Mouse (Mus musculus) hindbrain, embryonic 16.5 days (tissue): ENCODE results near the gene Polr2c. TPM values are rescaled to one million over a fixed set of nuclear protein-coding genes. Genes with fewer than 3 reads are reported as not detected.

ENCODE experiments used
- ATAC-seq: fragments of 200-750 bp; cut with Nextera tagmentation; 2 replicates; pipeline ENCODE4 v1.8.0; 2017; ENCODE audit warnings: moderate TSS enrichment, moderate library complexity
- H3K27ac ChIP-seq: fragments of 300-500 bp; sonication (generic); 2 replicates; pipeline ENCODE4 v1.5.1; 2014; ENCODE audit warnings: low read depth, mild to moderate bottlenecking, control low read depth, low read length, moderate library complexity
- H3K27me3 ChIP-seq: fragments of 300-500 bp; sonication (generic); replicated peaks from 2 replicates; pipeline ENCODE4 v1.6.1; 2014; ENCODE audit warnings: low read length; ENCODE audit not compliant: control insufficient read depth, insufficient read depth
- H3K36me3 ChIP-seq: fragments of 300-500 bp; sonication (generic); 2 replicates; pipeline ENCODE4 v1.6.1; 2014; ENCODE audit warnings: mild to moderate bottlenecking, low read length, moderate library complexity, mixed read lengths; ENCODE audit not compliant: control insufficient read depth, insufficient read depth
- H3K4me1 ChIP-seq: fragments of 300-500 bp; sonication (generic); 2 replicates; pipeline ENCODE4 v1.6.1; 2014; ENCODE audit warnings: low read depth, low read length; ENCODE audit not compliant: control insufficient read depth, insufficient read depth
- H3K4me2 ChIP-seq: fragments of 300-500 bp; sonication (generic); 2 replicates; pipeline ENCODE4 v1.6.1; 2014; ENCODE audit warnings: mild to moderate bottlenecking, low read length, control low read depth, moderate library complexity
- H3K4me3 ChIP-seq: fragments of 300-500 bp; sonication (generic); 2 replicates; pipeline ENCODE4 v1.5.1; 2014; ENCODE audit warnings: mild to moderate bottlenecking, low read length, control low read depth, moderate library complexity
- H3K9ac ChIP-seq: fragments of 300-500 bp; sonication (generic); 2 replicates; pipeline ENCODE4 v1.6.1; 2014; ENCODE audit warnings: low read depth, mild to moderate bottlenecking, control low read depth, low read length, moderate library complexity
- H3K9me3 ChIP-seq: fragments of 300-500 bp; sonication (generic); 2 replicates; pipeline ENCODE4 v1.6.1; 2014; ENCODE audit warnings: mild to moderate bottlenecking, low read length, moderate library complexity; ENCODE audit not compliant: control insufficient read depth
- WGBS: fragments of 180-500 bp; shearing (Covaris S2); extraction: QIAGEN DNeasy Blood & Tissue Kit; methylation state at CpG from one replicate; pipeline ENCODE4 v1.1.7; 2014; 5-methylcytosine and 5-hydroxymethylcytosine counted together
- polyA plus RNA-seq: library from polyadenylated mRNA; unstranded; fragments of >200 nt; fragmentation: Nextera tagmentation; extraction: Ambion mirVana; gene quantifications from 2 replicates; pipeline ENCODE4 v1.2.1, GENCODE M21; 2015

The Polr2c gene
- polyA plus RNA-seq, 1 experiment from 2014 or later: 119 TPM

DNA sequence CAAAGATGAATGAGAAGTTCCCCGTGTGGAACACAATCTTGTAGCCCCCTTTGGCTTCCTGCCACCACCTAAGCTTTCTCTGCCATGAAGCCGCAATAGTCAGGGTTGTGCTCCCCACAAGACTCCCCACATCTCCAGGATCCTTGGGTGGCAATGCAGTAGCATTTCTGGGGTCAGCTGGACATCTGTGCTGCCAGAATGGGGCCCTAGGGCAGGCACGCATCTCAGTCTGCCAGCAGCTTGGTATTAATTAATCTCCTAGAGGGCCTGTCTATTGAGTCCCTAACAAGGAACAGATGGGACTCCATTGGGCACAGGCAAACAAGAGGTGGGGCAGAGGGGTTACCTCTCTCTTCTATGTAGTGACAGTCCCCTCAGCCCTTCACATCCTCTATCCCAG is 14.9 kb downstream of the Polr2c start:
- H3K4me2 ChIP-seq: peak overlapping the region; percentile 1; the same call in 1 of the 2 replicates
- H3K36me3 ChIP-seq: 0 out of 2 replicates have a peak, but pooled peaks cover 3% of the 10 kb centered on the region
- no peaks in the 10 kb centered on the region for H3K9me3 ChIP-seq
- H3K4me3 ChIP-seq: no peak overlapping the region
- 20% methylated on average over 3 of the region's 3 CpGs for WGBS
- H3K27ac ChIP-seq: no peak overlapping the region
- H3K9ac ChIP-seq: no peak overlapping the region
- peaks cover 10% of the 10 kb centered on the region for H3K27me3 ChIP-seq
- peaks cover 57% of the 10 kb centered on the region for H3K4me1 ChIP-seq
- ATAC-seq: no peak

DNA sequence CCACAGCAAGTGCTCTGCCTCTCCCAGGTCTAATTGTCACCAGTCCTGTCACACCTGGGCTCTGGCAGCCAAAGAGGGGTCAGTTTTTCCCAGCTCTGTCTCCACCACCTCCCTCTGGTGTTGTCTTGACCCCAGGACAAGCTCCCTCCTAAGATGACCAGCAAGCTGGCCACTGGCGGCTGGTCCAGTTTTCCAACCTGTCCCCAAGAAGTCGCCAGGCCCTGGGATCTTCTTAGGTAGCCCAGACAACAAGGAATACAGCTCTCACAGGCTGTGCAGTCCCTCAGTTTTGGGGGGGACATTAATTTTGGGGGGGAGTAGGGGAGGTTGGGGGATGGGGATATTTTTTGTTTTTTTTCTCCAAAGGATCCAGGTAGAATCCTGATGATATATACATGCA is 15.3 kb downstream of the Polr2c start:
- 0 out of 2 replicates have a peak, but pooled peaks cover under 1% of the 10 kb centered on the region for H3K36me3 ChIP-seq
- H3K4me3 ChIP-seq: no peak overlapping the region
- H3K4me1 ChIP-seq: peaks cover 57% of the 10 kb centered on the region
- no peak for ATAC-seq
- no peaks in the 10 kb centered on the region for H3K9me3 ChIP-seq
- peaks cover 10% of the 10 kb centered on the region for H3K27me3 ChIP-seq
- H3K9ac ChIP-seq: no peak overlapping the region
- no peak overlapping the region for H3K27ac ChIP-seq
- WGBS: 82% methylated on average over 2 of the region's 2 CpGs
- no peak overlapping the region for H3K4me2 ChIP-seq

DNA sequence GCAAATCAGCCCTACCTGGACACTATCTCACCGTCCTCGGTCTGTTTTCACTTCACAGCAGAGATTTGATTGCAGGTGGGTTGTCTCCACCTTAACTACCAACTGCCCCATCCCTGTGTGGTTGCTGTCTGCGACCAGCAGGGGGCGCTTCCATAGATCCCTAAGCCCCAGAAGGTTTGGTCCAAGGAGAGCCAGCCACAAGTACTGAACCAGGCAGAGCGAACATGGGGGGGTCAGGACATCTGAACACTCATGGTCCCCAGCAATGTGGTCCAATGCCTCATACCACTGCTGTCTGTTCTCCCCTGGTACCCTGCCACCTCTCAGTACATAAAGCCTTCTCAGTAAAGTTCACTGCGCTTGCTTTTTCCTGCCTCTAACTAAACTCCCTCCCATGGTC is 17.1 kb downstream of the Polr2c start:
- H3K36me3 ChIP-seq: no peaks in the 10 kb centered on the region
- H3K4me3 ChIP-seq: peak overlapping the region; percentile 70
- 14% methylated on average over 6 of the region's 6 CpGs for WGBS
- peaks cover 42% of the 10 kb centered on the region for H3K4me1 ChIP-seq
- no peak overlapping the region for H3K27ac ChIP-seq
- no peaks in the 10 kb centered on the region for H3K9me3 ChIP-seq
- no peak overlapping the region for H3K9ac ChIP-seq
- ATAC-seq: no peak
- peaks cover 12% of the 10 kb centered on the region for H3K27me3 ChIP-seq
- peak overlapping the region; percentile 100 for H3K4me2 ChIP-seq

DNA sequence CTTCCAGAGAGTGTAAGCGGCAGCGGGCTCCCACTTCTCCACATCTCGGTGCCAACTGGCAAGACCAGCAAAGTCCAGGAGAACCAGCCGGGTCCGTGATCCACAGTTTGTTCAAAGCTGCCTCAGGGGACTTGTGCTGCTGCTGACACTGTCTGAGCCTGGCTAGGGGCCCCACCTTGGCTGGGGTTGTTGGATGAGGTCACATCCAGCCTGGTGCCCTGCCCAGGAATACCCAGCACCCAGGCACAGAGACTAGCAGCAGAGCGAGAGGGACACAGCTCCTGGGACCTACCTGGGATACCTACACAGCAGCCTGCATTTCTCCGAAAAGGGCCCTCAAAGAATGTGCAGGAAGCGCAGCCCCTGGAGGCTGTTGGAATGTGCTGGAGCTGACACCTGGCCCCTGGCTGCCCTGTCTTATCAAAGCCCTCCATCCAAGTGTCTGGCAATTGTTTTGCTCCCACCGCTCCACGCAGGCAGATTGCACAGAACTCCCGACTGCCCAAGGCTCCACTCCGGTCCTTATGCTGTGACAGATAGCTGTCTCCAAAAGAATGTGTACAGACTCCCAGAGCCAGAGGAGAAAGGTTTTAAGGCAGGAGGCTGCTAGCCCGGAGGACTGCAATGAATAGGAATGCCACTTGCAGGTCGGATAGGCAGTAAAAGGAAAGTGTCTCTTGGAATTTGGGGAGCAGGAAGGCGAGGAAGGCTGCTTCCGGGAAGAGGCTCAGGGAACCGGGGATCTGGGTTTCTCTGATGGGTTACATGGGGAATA is 18.0 kb downstream of the Polr2c start:
- Histone ChIP-seq H3K4me1 (peaks cover 32% of the 10 kb centered on the region), H3K4me2 (peak overlapping the region; percentile 100), H3K9ac (peak overlapping the region; percentile 75), H3K36me3 (no peaks in the 10 kb centered on the region), H3K9me3 (no peaks in the 10 kb centered on the region), H3K27me3 (peaks cover 12% of the 10 kb centered on the region), H3K4me3 (peak overlapping the region; percentile 70), H3K27ac (no peak overlapping the region)
- 15% methylated on average over 17 of the region's 17 CpGs for WGBS
- ATAC-seq: no peak

DNA sequence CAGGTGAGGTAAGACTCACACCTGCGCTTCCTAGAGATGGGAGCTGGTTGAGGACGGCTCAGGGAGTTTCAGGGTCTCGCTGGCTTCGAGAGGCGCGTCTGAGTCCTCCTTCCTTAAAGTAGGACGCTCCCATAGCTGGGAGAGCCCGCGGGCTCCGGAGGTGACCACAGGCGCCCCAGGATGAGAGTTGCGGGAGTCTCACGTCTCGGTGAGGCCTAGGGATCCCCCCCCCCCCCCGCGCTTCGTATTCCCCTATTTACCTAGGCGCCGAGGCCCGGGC is 18.6 kb downstream of the Polr2c start:
- Histone ChIP-seq H3K27ac (0 out of 2 replicates have a peak overlapping the region, but pooled peaks have one; percentile 17), H3K4me2 (peak overlapping the region; percentile 100), H3K27me3 (peaks cover 12% of the 10 kb centered on the region), H3K36me3 (no peaks in the 10 kb centered on the region), H3K9me3 (no peaks in the 10 kb centered on the region), H3K9ac (peak overlapping the region; percentile 75), H3K4me3 (peak overlapping the region; percentile 70), H3K4me1 (peaks cover 28% of the 10 kb centered on the region)
- 2% methylated on average over 18 of the region's 20 CpGs for WGBS
- ATAC-seq: no peak

DNA sequence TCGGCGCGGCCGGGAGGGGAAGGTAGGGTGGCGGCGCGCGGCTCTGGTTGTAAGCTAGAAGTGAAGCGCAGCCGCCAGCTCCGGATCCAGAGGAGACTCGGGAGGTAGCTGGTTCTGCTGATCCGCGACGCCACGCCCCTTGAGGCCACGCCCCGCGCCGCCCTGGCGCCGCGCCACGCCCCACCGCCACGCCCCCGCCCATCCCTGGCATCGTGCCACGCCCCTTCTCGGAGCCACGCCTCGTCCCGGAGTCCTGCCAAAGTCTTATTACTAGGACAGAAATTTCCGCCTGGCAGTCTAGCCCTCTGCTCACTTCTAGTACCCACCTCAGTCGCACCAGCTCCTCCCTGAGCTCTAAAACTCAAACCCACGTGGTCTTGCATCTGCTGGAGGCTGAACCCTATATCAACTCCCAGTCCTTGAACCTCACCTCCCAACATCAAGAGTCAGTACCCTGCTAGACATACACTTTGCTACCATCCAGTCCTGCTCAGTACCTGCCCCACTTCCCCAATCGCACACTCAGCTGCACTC is 19.0 kb downstream of the Polr2c start, which contains the start of gene Dok4:
Dok4 (minus strand) TSS at position 134 of the 534 bp plus-strand sequence.
- H3K4me2 ChIP-seq: peak within 1 kb of the TSS; percentile 100
- WGBS: under 1% methylated on average over 27 of the region's 37 CpGs
- H3K27me3 ChIP-seq: peaks cover 12% of the 10 kb centered on the region
- H3K4me1 ChIP-seq: peaks cover 25% of the 10 kb centered on the region
- H3K36me3 ChIP-seq: no peaks in the 10 kb centered on the region
- ATAC-seq: peak; percentile 53
- H3K27ac ChIP-seq: 0 out of 2 replicates have a peak within 1 kb of the TSS, but pooled peaks have one; percentile 17
- peak within 1 kb of the TSS; percentile 75 for H3K9ac ChIP-seq
- H3K9me3 ChIP-seq: no peaks in the 10 kb centered on the region
- H3K4me3 ChIP-seq: peak within 1 kb of the TSS; percentile 70

DNA sequence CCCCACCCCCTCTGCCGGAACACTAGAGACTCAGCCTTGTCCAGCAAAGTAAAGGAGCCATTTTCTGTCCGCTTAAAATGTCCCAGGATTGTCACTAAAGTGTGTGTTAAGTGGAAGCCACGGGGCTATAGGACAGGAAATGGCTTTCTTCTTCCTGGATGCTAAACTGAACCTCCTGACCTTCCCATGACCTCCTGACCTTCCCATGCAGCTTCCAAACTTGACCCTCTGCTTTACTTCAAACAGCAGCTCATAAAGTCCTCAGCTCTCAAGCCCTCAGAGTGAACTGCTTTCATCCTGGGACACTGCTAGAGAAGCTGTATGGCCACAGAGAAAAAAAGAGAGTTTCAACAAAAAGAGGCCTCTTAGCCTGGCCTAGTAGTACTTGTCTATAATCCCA is 19.6 kb downstream of the Polr2c start:
- Histone ChIP-seq H3K27ac (no peak overlapping the region), H3K4me1 (peaks cover 19% of the 10 kb centered on the region), H3K27me3 (peaks cover 12% of the 10 kb centered on the region), H3K9ac (no peak overlapping the region), H3K4me2 (no peak overlapping the region), H3K4me3 (no peak overlapping the region), H3K9me3 (no peaks in the 10 kb centered on the region), H3K36me3 (no peaks in the 10 kb centered on the region)
- ATAC-seq: no peak
- 54% methylated on average over 3 of the region's 3 CpGs for WGBS

DNA sequence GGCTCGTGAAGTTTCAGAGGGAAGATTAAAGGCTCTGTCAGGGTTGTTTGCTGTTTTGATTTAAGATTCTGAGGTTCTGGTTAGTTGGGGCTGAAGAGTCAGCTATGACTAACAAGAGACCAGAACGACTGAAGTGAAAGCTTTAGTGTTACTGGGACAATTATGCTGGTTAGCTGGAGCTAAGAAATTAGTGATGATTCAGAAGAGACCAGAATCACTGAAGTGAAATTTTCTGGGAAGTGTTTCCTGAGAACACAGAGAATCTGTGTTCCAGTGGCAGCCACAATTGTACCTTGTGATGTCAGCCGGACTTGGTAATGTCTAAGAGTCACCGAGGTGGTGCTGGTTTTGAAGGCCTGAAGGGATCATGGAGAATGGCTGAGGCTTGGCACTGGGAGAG is 23.5 kb downstream of the Polr2c start:
- Histone ChIP-seq H3K9ac (no peak overlapping the region), H3K4me2 (no peak overlapping the region), H3K9me3 (no peaks in the 10 kb centered on the region), H3K4me3 (no peak overlapping the region), H3K27ac (no peak overlapping the region), H3K36me3 (no peaks in the 10 kb centered on the region), H3K4me1 (peaks cover 4% of the 10 kb centered on the region), H3K27me3 (peaks cover 2% of the 10 kb centered on the region; the same call in 1 of the 2 replicates)
- WGBS: 88% methylated on average over 4 of the region's 4 CpGs
- ATAC-seq: no peak

DNA sequence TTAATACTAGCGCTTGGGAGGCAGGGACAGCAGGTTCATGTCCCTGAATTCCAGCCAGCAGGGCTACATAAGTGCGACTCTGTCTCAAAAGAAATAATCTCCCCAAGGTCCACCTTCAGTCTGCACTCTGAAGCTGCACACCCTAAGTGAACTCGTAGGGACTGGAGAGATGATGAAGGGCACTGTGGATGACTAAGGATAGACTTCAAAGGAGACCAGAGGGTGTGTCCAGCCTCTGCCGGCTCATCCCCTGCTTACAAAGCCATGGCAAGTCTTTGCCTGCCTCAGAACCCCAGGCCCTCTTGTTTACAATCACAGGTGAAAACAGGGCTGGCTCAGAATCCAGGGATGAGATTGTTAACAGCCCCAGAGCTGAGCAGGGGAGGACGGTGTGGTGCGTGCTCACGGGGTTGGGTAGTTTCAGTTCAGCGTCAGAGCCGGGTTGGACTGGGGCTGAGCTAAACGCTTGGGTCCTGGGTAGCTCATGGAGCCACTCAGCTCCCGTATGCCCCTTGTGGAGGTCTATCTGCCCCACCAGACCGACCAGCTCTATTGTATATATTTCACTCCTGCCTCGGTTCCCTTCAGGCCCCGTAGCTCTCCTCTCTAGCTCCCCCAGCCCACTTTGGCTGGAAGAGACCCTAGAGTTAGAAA is 31.3 kb downstream of the Polr2c start:
- Histone ChIP-seq H3K4me2 (no peak overlapping the region), H3K9me3 (no peaks in the 10 kb centered on the region), H3K27me3 (no peaks in the 10 kb centered on the region), H3K27ac (no peak overlapping the region), H3K4me3 (no peak overlapping the region), H3K9ac (no peak overlapping the region), H3K36me3 (no peaks in the 10 kb centered on the region), H3K4me1 (no peaks in the 10 kb centered on the region)
- ATAC-seq: no peak
- 43% methylated on average over 14 of the region's 14 CpGs for WGBS
